Mouse (Mus musculus) hematopoietic stem cell, adult 5-6 weeks (primary cell): ENCODE measurements around the gene Hdhd3. TPM values are rescaled to one million over a fixed set of nuclear protein-coding genes. Genes with fewer than 3 reads are reported as not detected.

Source experiments
- total RNA-seq: library from RNA; stranded (forward); fragments of 172-1452, 232-1000 nt; gene quantifications from 2 replicates; pipeline ENCODE4 v1.2.3, GENCODE M21; 2017

Hdhd3 gene
- total RNA-seq, 1 experiment from 2014 or later, result 3.1 TPM

Other genes starting within 250 kb of the Hdhd3 start
- 11.0 and 18.4 TPM in 2 replicates for gene Slc31a2, start 240.9 kb downstream of the Hdhd3 start, total RNA-seq
- gene Fkbp15, start 142.9 kb downstream of the Hdhd3 start, total RNA-seq, result 51.0 and 68.2 TPM in 2 replicates
- 11.9 and 14.7 TPM in 2 replicates for gene Slc31a1, start 142.7 kb downstream of the Hdhd3 start, total RNA-seq
- gene Cdc26, start 94.8 kb downstream of the Hdhd3 start, total RNA-seq, result 106 and 205 TPM in 2 replicates
- 18.6 and 19.6 TPM in 2 replicates for gene Prpf4, start 94.7 kb downstream of the Hdhd3 start, total RNA-seq
- gene Rnf183, start 68.2 kb downstream of the Hdhd3 start, total RNA-seq, result not detected in 2 replicates
- gene Wdr31, start 32.6 kb downstream of the Hdhd3 start, total RNA-seq, result 4.0 and 5.8 TPM in 2 replicates
- 0.94 and 1.2 TPM in 2 replicates for gene Bspry, start 23.4 kb downstream of the Hdhd3 start, total RNA-seq
- gene Alad, start 16.5 kb upstream of the Hdhd3 start, total RNA-seq, result 28.8 and 35.6 TPM in 2 replicates
- 72.7 and 78.2 TPM in 2 replicates for gene Pole3, start 21.6 kb upstream of the Hdhd3 start, total RNA-seq
- not detected in 2 replicates for gene 4933430I17Rik, start 21.9 kb upstream of the Hdhd3 start, total RNA-seq
- 23.5 and 23.7 TPM in 2 replicates for gene Rgs3, start 56.4 kb upstream of the Hdhd3 start, total RNA-seq